Mouse (Mus musculus) urinary bladder, adult 2 months (tissue): ENCODE results near the gene Dppa3. TPM values are rescaled to one million over a fixed set of nuclear protein-coding genes. Genes with fewer than 3 reads are reported as not detected.

Experiments
- DNase-seq: peaks from one replicate; pipeline ENCODE4 v3.0.0; 2022; ENCODE audit warnings: low spot score
- polyA plus RNA-seq: library from polyadenylated mRNA; depleted of rRNA; stranded (reverse); fragments of >200 nt; gene quantifications from 2 replicates; pipeline ENCODE4 v1.2.3, GENCODE M21; 2012; rRNA removed

The Dppa3 gene
- polyA plus RNA-seq, 1 experiment = 0.29 TPM

DNA sequence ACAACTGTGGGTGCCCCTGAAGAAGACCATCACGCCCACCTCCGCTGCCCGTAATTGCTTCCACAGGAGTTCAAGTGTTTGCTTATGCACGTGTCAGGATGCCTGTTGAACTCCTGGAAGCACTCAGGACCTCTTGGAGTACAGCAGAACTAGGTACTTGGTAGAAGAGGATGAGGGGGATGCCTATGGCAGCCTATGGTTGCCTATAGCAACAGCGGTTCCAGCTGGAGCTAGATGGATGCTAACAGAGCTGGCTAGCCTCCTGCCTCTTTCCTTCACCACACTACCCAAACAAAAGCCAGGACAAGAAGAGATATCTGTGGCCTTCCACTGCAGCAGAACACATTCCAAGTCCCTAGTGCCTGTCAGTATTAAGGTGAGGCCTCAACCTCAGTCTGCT is 41.5 kb downstream of the Dppa3 start:
- DNase-seq = no peak

GRCm38 (mm10) chr6:122668823-122669222 is 42.6 kb downstream of the Dppa3 start:
- no peak for DNase-seq

DNA sequence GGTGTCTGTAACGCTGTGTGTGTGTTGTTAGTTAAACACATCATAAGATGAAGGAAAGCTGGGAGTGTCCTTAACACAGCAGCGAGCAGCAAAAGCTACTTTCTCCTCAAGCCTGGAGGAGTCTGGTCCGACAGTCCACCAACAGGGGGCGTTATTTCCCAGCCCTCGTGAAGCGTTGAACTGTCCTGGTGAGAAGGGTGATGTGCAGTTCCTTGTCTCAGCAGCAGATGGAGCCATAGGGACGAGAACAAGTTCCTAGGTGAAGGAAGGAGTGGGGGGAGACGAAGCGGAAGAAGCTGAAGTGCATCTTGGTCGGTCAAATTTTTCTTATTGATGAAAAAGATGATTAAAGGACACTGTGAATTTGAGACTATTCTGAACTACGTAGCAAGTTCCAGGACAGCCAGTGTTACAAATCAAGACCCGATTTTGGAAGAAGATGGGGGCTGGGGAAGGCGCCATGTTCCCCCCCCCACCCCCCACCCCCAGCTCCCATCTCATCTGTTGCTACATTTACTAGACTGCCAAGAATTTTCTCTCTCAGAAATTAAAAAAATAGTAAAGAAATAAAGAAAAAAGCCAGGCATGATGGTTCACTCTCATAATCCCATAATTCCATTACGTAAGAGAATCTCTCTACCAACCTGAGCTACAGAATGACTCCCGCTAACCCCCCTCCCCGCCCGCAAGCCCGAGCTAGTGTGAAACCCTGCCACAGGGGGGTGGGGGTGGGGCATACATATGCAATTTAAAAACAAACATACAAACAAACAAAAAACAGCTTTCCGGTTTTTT is 43.4 kb downstream of the Dppa3 start:
- peak; percentile 62 for DNase-seq

DNA sequence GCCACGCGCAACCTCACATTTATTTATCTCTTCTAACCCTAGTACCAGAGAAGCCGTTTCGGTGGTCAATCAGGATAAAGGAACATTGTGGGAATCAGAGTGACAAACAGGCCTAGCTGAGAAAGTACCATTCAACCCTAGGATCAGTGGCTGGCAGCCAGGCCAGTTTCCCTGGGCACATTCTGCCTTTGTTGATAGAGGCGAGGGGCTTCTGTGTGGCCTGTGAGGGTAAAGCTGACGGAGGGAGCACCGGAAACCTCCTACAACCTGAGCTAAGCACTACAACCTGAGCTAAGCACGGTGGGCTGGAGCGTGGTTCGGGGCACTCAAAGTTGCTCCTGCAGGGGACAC is 44.0 kb downstream of the Dppa3 start:
- DNase-seq = no peak

- no peak for DNase-seq
Observed at GRCm38 (mm10) chr6:122670841-122671240, 44.6 kb downstream of the Dppa3 start.

- DNase-seq = no peak
Observed at GRCm38 (mm10) chr6:122672746-122673145, 46.5 kb downstream of the Dppa3 start.

Other genes starting within 250 kb of the Dppa3 start
- gene Rimklb, start 127.6 kb upstream of the Dppa3 start, polyA plus RNA-seq = 0.51 and 0.93 TPM in 2 replicates
- gene Mfap5, start 120.6 kb upstream of the Dppa3 start, polyA plus RNA-seq = 117 and 143 TPM in 2 replicates
- gene Aicda, start 72.6 kb upstream of the Dppa3 start, polyA plus RNA-seq = not detected in 2 replicates
- gene Apobec1, start 24.0 kb upstream of the Dppa3 start, polyA plus RNA-seq = 22.5 and 30.4 TPM in 2 replicates
- gene Gdf3, start 16.3 kb upstream of the Dppa3 start, polyA plus RNA-seq = 0.04 TPM in 1 of 2 replicates, not detected in the other
- gene Nanog, start 81.1 kb downstream of the Dppa3 start, polyA plus RNA-seq = 0.07 and 0.12 TPM in 2 replicates
- 5.1 and 5.9 TPM in 2 replicates for gene Slc2a3, start 175.2 kb downstream of the Dppa3 start, polyA plus RNA-seq
- gene Foxj2, start 193.5 kb downstream of the Dppa3 start, polyA plus RNA-seq = 7.2 and 15.7 TPM in 2 replicates
- gene C3ar1, start 229.8 kb downstream of the Dppa3 start, polyA plus RNA-seq = 6.4 TPM in 2 replicates
- 25.5 and 33.1 TPM in 2 replicates for gene Necap1, start 248.1 kb downstream of the Dppa3 start, polyA plus RNA-seq